In the genomic region with DNA sequence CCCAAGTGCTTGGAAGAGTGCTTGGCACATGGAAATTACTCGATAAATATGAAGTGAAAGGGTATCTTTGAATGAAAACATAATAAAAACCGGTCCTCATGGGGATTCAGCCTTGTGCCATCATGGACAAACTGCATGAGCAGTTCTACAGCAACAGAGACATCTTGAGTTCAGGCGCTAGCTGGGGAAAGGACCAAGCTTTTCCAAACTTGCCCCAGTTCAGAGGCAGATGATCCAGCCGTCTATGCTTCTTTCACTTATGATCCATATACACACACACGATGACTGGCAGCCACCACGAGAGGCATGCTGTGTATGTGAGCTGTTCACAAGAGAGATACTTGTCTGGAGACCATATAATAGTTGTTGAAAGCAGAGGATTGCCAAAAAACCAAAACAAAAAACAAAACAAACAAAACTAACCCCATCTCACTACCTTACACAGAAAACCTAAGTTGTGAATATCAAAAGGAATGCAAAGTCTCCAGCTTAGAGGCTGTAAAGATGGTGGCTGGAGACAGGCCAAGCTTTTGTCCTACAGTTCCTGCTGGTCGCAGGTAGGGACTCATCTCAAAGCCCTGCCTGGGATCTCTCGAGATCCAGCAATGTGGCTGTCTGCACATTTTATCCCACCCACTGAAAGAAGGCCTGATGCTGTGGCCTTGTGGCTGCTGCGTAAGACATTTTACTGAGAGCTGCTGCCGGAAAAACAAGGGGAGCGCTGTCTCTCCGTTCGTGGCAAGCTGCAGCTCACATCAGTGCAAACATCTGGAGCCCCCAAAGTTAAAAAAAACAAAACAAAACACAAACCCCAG, we compare ENCODE assay signal across 8 mouse cellular contexts. TPM values are rescaled to one million over a fixed set of nuclear protein-coding genes. Genes with fewer than 3 reads are reported as not detected.
DNase-seq lines count a peak whose midpoint lies in the region; ATAC-seq and TF ChIP-seq lines count a peak whose summit lies in the region.

No protein-coding gene starts in this region.

- peak overlapping the region; percentile 65 for H3K4me3 ChIP-seq in hindbrain, embryonic 12.5 days
- peak overlapping the region; percentile 83 to 88 for H3K4me3 ChIP-seq in liver, embryonic 14.5 days (ENCODE audit: insufficient read depth in 1 of 2, low read depth in 2 of 2, low read length in 2 of 2)
- H3K4me3 ChIP-seq in stomach, postnatal 0 days (ENCODE audit: low read depth, low read length), result peak overlapping the region; percentile 90

- H3K27ac ChIP-seq in hindbrain, embryonic 12.5 days, result peak overlapping the region; percentile 56
- no peak overlapping the region for H3K27ac ChIP-seq in liver, embryonic 14.5 days
- peak overlapping the region; percentile 81 for H3K27ac ChIP-seq in stomach, postnatal 0 days (replicated peaks)

- no peaks in the 10 kb centered on the region for H3K9me3 ChIP-seq in hindbrain, embryonic 12.5 days (replicated peaks)
- no peaks in the 10 kb centered on the region for H3K9me3 ChIP-seq in liver, embryonic 14.5 days (ENCODE audit: control insufficient read depth, low read length)
- no peaks in the 10 kb centered on the region for H3K9me3 ChIP-seq in stomach, postnatal 0 days (ENCODE audit: control insufficient read depth, low read length)

- no peaks in the 10 kb centered on the region for H3K36me3 ChIP-seq in hindbrain, embryonic 12.5 days
- no peaks in the 10 kb centered on the region for H3K36me3 ChIP-seq in liver, embryonic 14.5 days (replicated peaks; ENCODE audit: control insufficient read depth, insufficient read depth, low read depth)
- no peaks in the 10 kb centered on the region; the same call in 1 of the 2 replicates for H3K36me3 ChIP-seq in stomach, postnatal 0 days (ENCODE audit: control insufficient read depth, insufficient read depth, low read length)

- H3K4me2 ChIP-seq in hindbrain, embryonic 12.5 days (replicated peaks), result peak overlapping the region; percentile 82
- H3K4me2 ChIP-seq in liver, embryonic 14.5 days (ENCODE audit: low read depth), result peak overlapping the region; percentile 82
- H3K4me2 ChIP-seq in stomach, postnatal 0 days (replicated peaks; ENCODE audit: low read depth), result peak overlapping the region; percentile 72

- H3K27me3 ChIP-seq in hindbrain, embryonic 12.5 days, result no peaks in the 10 kb centered on the region
- H3K27me3 ChIP-seq in liver, embryonic 14.5 days (ENCODE audit: control insufficient read depth, insufficient read depth, low read length), result no peaks in the 10 kb centered on the region
- no peaks in the 10 kb centered on the region for H3K27me3 ChIP-seq in stomach, postnatal 0 days (ENCODE audit: control insufficient read depth, insufficient read depth, low read length)

- 55% methylated on average over 13 of the region's 13 CpGs for WGBS in hindbrain, embryonic 12.5 days
- WGBS in liver, embryonic 14.5 days (ENCODE audit: insufficient replicate concordance), result 61% methylated on average over 13 of the region's 13 CpGs
- 31% methylated on average over 13 of the region's 13 CpGs for WGBS in stomach, postnatal 0 days

- DNase-seq in embryo, embryonic 10.5 days (ENCODE audit: low spot score), result peak; percentile 47
- no peak for DNase-seq in embryo, embryonic 10 days (ENCODE audit: low spot score)
- DNase-seq in brain, embryonic 14.5 days (ENCODE audit: low read depth), result peak; percentile 6
- DNase-seq in liver, embryonic 14.5 days (ENCODE audit: low read depth in 3 of 3, low spot score in 3 of 3), result no peak
- no peak for DNase-seq in stomach, postnatal 0 days (ENCODE audit: low spot score)
- no peak for DNase-seq in right cerebral cortex, postnatal 4 days
- no peak for DNase-seq in frontal cortex, postnatal 36 days (ENCODE audit: low spot score in 2 of 2)

- peak overlapping the region; percentile 68; the same call in 1 of the 2 replicates for H3K9ac ChIP-seq in hindbrain, embryonic 12.5 days
- no peak overlapping the region for H3K9ac ChIP-seq in liver, embryonic 14.5 days (replicated peaks)
- peak overlapping the region; percentile 85 for H3K9ac ChIP-seq in stomach, postnatal 0 days (ENCODE audit: low read length)

- no peak for ATAC-seq in hindbrain, embryonic 12.5 days (ENCODE audit: low FRiP score)
- ATAC-seq in liver, embryonic 14.5 days (ENCODE audit: insufficient read depth), result no peak
- ATAC-seq in stomach, postnatal 0 days (ENCODE audit: low FRiP score, low TSS enrichment), result no peak

- no peak for TF ChIP-seq POLR2A in brain, embryonic 14.5 days (IDR thresholded peaks at IDR 0.05; ENCODE audit: borderline replicate concordance, extremely low read depth, insufficient read depth, insufficient read length, poor library complexity, severe bottlenecking)

- no peak for TF ChIP-seq EP300 in liver, embryonic 14.5 days (IDR thresholded peaks at IDR 0.05; ENCODE audit: low read depth)
- TF ChIP-seq EP300 in stomach, postnatal 0 days (optimal IDR thresholded peaks at IDR 0.05), result no peak

- H3K4me1 ChIP-seq in hindbrain, embryonic 12.5 days, result peaks cover 14% of the 10 kb centered on the region
- H3K4me1 ChIP-seq in liver, embryonic 14.5 days (replicated peaks; ENCODE audit: control insufficient read depth in 2 of 2, insufficient read depth in 2 of 2, low read length in 1 of 2), result peaks cover 9 to 12% of the 10 kb centered on the region in 2 experiments; a peak in 3 of 4 replicates
- no peaks in the 10 kb centered on the region; the same call in 1 of the 2 replicates for H3K4me1 ChIP-seq in stomach, postnatal 0 days (replicated peaks; ENCODE audit: control insufficient read depth, insufficient read depth)

- TF ChIP-seq CTCF in brain, embryonic 14.5 days (IDR thresholded peaks at IDR 0.05; ENCODE audit: borderline replicate concordance, extremely low read depth, insufficient read depth, insufficient read length), result no peak
- no peak for TF ChIP-seq CTCF in liver, embryonic 14.5 days (IDR thresholded peaks at IDR 0.05; ENCODE audit: low read depth)
- no peak for TF ChIP-seq CTCF in stomach, postnatal 0 days (IDR thresholded peaks at IDR 0.05; ENCODE audit: low read depth)

RNA-seq across cellular contexts. Expression of a gene that starts 2.1 kb away (rescaled TPM):
- polyA plus RNA-seq in brain, embryonic 14.5 days (2012; rRNA removed), result 3.5 and 6.4 TPM in 2 replicates
- polyA plus RNA-seq in hindbrain, embryonic 12.5 days (2016; fragmentation: Nextera tagmentation; extraction: Ambion mirVana), result 14.9 and 16.7 TPM in 2 replicates
- polyA plus RNA-seq in liver, embryonic 14.5 days (2012; rRNA removed), result 1.8 and 1.9 TPM in 2 replicates
- polyA plus RNA-seq in liver, embryonic 14.5 days (2014; fragmentation: Nextera tagmentation; extraction: Ambion mirVana), result 2.7 TPM in 2 replicates
- polyA plus RNA-seq in stomach, postnatal 0 days (2015; fragmentation: Nextera tagmentation; extraction: Ambion mirVana), result 8.3 and 8.5 TPM in 2 replicates

Comparison
In these comparisons a context has a peak if more than half of its experiments do, and no peak if none do; other contexts are left out.
1. DNase-seq: peak in embryo, embryonic 10.5 days (single experiment) and brain, embryonic 14.5 days (single experiment); none in embryo, embryonic 10 days (single experiment), liver, embryonic 14.5 days (0 of 3), stomach, postnatal 0 days (single experiment), right cerebral cortex, postnatal 4 days (single experiment) and frontal cortex, postnatal 36 days (0 of 2).
2. Peak in every context shown above with its lines, with median percentiles within 50 percentile points of each other: H3K4me2 ChIP-seq and H3K4me3 ChIP-seq.